Mouse (Mus musculus): ENCODE data around the gene Col5a1. TPM values are rescaled to one million over a fixed set of nuclear protein-coding genes. Genes with fewer than 3 reads are reported as not detected.

The Col5a1 gene
- polyA plus RNA-seq, 1 experiment from 2014 or later: 38.8 TPM

- Histone ChIP-seq H3K27ac (ENCODE audit: low read depth, low read length) (no peak overlapping the region), H3K4me3 (ENCODE audit: low read depth, low read length) (no peak overlapping the region), H3K4me1 (ENCODE audit: control insufficient read depth, insufficient read depth, low read length) (no peaks in the 10 kb centered on the region), H3K9ac (ENCODE audit: low read depth, low read length) (no peak overlapping the region), H3K9me3 (replicated peaks; ENCODE audit: control insufficient read depth, low read length) (no peaks in the 10 kb centered on the region), H3K36me3 (ENCODE audit: control insufficient read depth, insufficient read depth, low read length) (no peaks in the 10 kb centered on the region), H3K4me2 (no peak overlapping the region), H3K27me3 (ENCODE audit: control insufficient read depth, insufficient read depth, low read length) (no peaks in the 10 kb centered on the region)
- 73% methylated on average over 5 of the region's 5 CpGs for WGBS (ENCODE audit: insufficient replicate concordance)
- ATAC-seq (replicated peaks; ENCODE audit: insufficient number of reproducible peaks, low FRiP score, low TSS enrichment): no peak
Observed at GRCm38 (mm10) chr2:28089095-28089494, 202.9 kb downstream of the Col5a1 start.

Other genes with a start within 250 kb of the Col5a1 start
- 4.2 and 5.2 TPM in 2 replicates for gene Rxra, start 210.0 kb upstream of the Col5a1 start, polyA plus RNA-seq (2014; fragmentation: Nextera tagmentation; extraction: Ambion mirVana)
- 0.19 TPM in 1 of 2 replicates, not detected in the other for gene Fcnb, start 198.5 kb downstream of the Col5a1 start, polyA plus RNA-seq (2014; fragmentation: Nextera tagmentation; extraction: Ambion mirVana)

All from heart, embryonic 11.5 days (tissue).